Mouse (Mus musculus) bone marrow, adult 2 months (tissue): Measurements from ENCODE around the gene Fam219a.

ENCODE experiments used
- CTCF ChIP-seq: fragments of 200-500 bp; IDR thresholded peaks from 2 replicates; pipeline ENCODE4 v1.5.1; 2011; ENCODE audit warnings: low read length, control low read depth; ENCODE audit not compliant: control insufficient read depth, insufficient read depth
- POLR2A ChIP-seq: fragments of 200-500 bp; IDR thresholded peaks from 2 replicates; pipeline ENCODE4 v1.6.1; 2011; ENCODE audit warnings: low read depth, mild to moderate bottlenecking, control low read depth, low read length, borderline replicate concordance; ENCODE audit not compliant: control insufficient read depth

- TF ChIP-seq CTCF (no peak), POLR2A (no peak)
Measured at GRCm38 (mm10) chr4:41481601-41482017, 87.7 kb downstream of the Fam219a start.
